Mouse (Mus musculus) liver, embryonic 14.5 days (tissue): ENCODE results near the gene BC017158.

Source experiments
- CTCF ChIP-seq: IDR thresholded peaks from 2 replicates; pipeline ENCODE4 v1.5.1; 2016; ENCODE audit warnings: antibody characterized with exemption, low read depth, control low read depth
- EP300 ChIP-seq: IDR thresholded peaks from 2 replicates; pipeline ENCODE4 v1.6.1; 2016; ENCODE audit warnings: antibody characterized with exemption, low read depth

DNA sequence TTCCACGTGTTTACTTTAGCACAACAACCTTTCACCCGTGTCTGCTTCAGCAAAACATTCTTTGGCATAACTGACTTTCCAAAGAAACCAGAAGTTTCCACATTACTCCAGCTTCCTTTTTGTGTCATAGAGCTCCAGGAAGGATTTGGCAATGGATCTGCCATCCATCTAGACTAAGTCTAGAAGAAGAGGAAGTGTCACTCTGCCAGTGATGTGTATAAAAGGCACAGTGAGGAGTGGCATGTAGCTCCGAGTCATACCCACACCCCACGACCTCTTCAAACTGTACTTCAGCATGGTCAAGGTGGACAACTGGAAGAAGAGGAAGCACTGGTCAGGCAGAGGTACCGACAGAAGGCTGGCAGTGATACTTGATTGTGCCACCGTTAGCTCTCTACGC, 46.5 kb upstream of the BC017158 start:
- TF ChIP-seq CTCF (no peak), EP300 (no peak)
